Mouse (Mus musculus): Measurements from ENCODE around the gene Lmo2.

DNA sequence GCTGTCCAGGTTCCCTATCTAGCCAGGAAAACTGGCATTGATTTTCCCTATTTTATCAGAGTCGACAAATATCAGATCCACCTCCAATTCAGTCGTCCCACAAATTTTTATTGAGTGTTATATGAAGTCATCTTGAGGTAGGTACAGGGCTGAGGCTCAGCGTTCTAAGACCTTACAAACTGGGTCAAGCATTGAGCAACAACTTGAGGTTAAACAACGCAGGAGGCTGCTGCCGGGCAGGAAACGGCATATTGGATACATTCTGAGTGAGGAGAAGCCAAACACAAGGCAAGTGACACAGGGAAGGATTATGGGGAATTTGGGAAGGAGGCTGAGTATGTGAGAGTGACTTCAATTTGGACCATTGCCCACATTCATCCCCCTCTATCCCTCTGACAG is 44.5 kb upstream of the Lmo2 start:
- no peak for TF ChIP-seq CTCF (IDR thresholded peaks at IDR 0.05; ENCODE audit: borderline replicate concordance, insufficient read depth, low read depth, low read length)
- TF ChIP-seq POLR2A (IDR thresholded peaks at IDR 0.05; ENCODE audit: borderline replicate concordance, insufficient read depth, low read length), result no peak
